7 mouse cellular contexts compared by ENCODE assay signal in genomic region chr8:61759327-61760189, GRCm38 (mm10).
DNase-seq lines count a peak whose midpoint lies in the region; ATAC-seq and TF ChIP-seq lines count a peak whose summit lies in the region.

No protein-coding gene starts in this region.

- TF ChIP-seq CTCF in heart, postnatal 0 days (IDR thresholded peaks at IDR 0.05; ENCODE audit: low read depth), result no peak

- H3K27me3 ChIP-seq in embryonic facial prominence, embryonic 14.5 days (replicated peaks; ENCODE audit: control insufficient read depth, insufficient read depth, low read length), result no peaks in the 10 kb centered on the region
- H3K27me3 ChIP-seq in heart, postnatal 0 days (ENCODE audit: control insufficient read depth, insufficient read depth, low read length), result no peaks in the 10 kb centered on the region
- no peaks in the 10 kb centered on the region for H3K27me3 ChIP-seq in limb, embryonic 12.5 days
- no peaks in the 10 kb centered on the region for H3K27me3 ChIP-seq in myocyte (ENCODE audit: control insufficient read depth, insufficient read depth, insufficient read length)

- H3ac ChIP-seq in myocyte (ENCODE audit: control insufficient read depth, insufficient read length), result no peak overlapping the region

- H3K4me1 ChIP-seq in embryonic facial prominence, embryonic 14.5 days (ENCODE audit: control insufficient read depth, insufficient read depth, low read length), result peaks cover 34% of the 10 kb centered on the region
- peaks cover 50% of the 10 kb centered on the region for H3K4me1 ChIP-seq in heart, postnatal 0 days (ENCODE audit: control insufficient read depth, insufficient read depth)
- H3K4me1 ChIP-seq in limb, embryonic 12.5 days (replicated peaks), result peaks cover 33% of the 10 kb centered on the region

- H3K27ac ChIP-seq in embryonic facial prominence, embryonic 14.5 days (replicated peaks; ENCODE audit: low read depth, low read length), result peak overlapping the region; percentile 94
- H3K27ac ChIP-seq in heart, postnatal 0 days (ENCODE audit: low read depth), result peak overlapping the region; percentile 61
- H3K27ac ChIP-seq in limb, embryonic 12.5 days, result peak overlapping the region; percentile 91

- H3K9me3 ChIP-seq in embryonic facial prominence, embryonic 14.5 days (ENCODE audit: control insufficient read depth, low read length), result no peaks in the 10 kb centered on the region
- no peaks in the 10 kb centered on the region for H3K9me3 ChIP-seq in heart, postnatal 0 days (replicated peaks; ENCODE audit: control insufficient read depth, low read length)
- no peaks in the 10 kb centered on the region for H3K9me3 ChIP-seq in limb, embryonic 12.5 days

- H3K4me2 ChIP-seq in embryonic facial prominence, embryonic 14.5 days (ENCODE audit: low read depth, low read length), result peak overlapping the region; percentile 59
- H3K4me2 ChIP-seq in heart, postnatal 0 days (ENCODE audit: low read depth, low read length), result peak overlapping the region; percentile 72
- peak overlapping the region; percentile 67 for H3K4me2 ChIP-seq in limb, embryonic 12.5 days
- peak overlapping the region; percentile 92 for H3K4me2 ChIP-seq in myocyte (ENCODE audit: low read depth)

- peak overlapping the region; percentile 78 for H3K9ac ChIP-seq in embryonic facial prominence, embryonic 14.5 days (ENCODE audit: low read depth, low read length)
- H3K9ac ChIP-seq in heart, postnatal 0 days (replicated peaks; ENCODE audit: low read depth, low read length), result peak overlapping the region; percentile 61
- peak overlapping the region; percentile 89 for H3K9ac ChIP-seq in limb, embryonic 12.5 days (replicated peaks)

- under 1% methylated on average over 40 of the region's 44 CpGs for WGBS in embryonic facial prominence, embryonic 14.5 days
- WGBS in heart, postnatal 0 days, result 3% methylated on average over 44 of the region's 44 CpGs
- WGBS in limb, embryonic 12.5 days, result under 1% methylated on average over 44 of the region's 44 CpGs

- peaks cover 11% of the 10 kb centered on the region; the same call in 1 of the 2 replicates for H3K36me3 ChIP-seq in embryonic facial prominence, embryonic 14.5 days (ENCODE audit: control insufficient read depth, insufficient read depth, low read length)
- H3K36me3 ChIP-seq in heart, postnatal 0 days (replicated peaks; ENCODE audit: control insufficient read depth, insufficient read depth, low read length), result peaks cover 7% of the 10 kb centered on the region
- H3K36me3 ChIP-seq in limb, embryonic 12.5 days, result peaks cover 4% of the 10 kb centered on the region; the same call in 1 of the 2 replicates
- H3K36me3 ChIP-seq in myocyte (ENCODE audit: control insufficient read depth, insufficient read depth), result no peaks in the 10 kb centered on the region

- peak; percentile 55 for TF ChIP-seq POLR2A in myocyte (IDR thresholded peaks at IDR 0.05; ENCODE audit: insufficient read length, low read depth)

- ATAC-seq in embryonic facial prominence, embryonic 14.5 days (ENCODE audit: low read depth), result peak; percentile 87
- peak; percentile 71 for ATAC-seq in heart, postnatal 0 days (ENCODE audit: insufficient read depth, low read depth)
- ATAC-seq in limb, embryonic 12.5 days (ENCODE audit: insufficient number of reproducible peaks, insufficient read depth, low FRiP score, low TSS enrichment, low read depth), result peak; percentile 63
- no peak for ATAC-seq in CD4-positive, CD25-positive, alpha-beta regulatory T cell, adult 4 months

- peak; percentile 21 for DNase-seq in thymus, postnatal 4 days
- no peak for DNase-seq in thymus, postnatal 36 days
- DNase-seq in embryonic facial prominence, embryonic 14.5 days (ENCODE audit: low spot score), result peak; percentile 73
- DNase-seq in heart, postnatal 0 days (ENCODE audit: low spot score), result peak; percentile 40

- H3K4me3 ChIP-seq in embryonic facial prominence, embryonic 14.5 days (ENCODE audit: low read depth, low read length), result peak overlapping the region; percentile 68
- H3K4me3 ChIP-seq in heart, postnatal 0 days (ENCODE audit: low read depth, low read length), result peak overlapping the region; percentile 57
- H3K4me3 ChIP-seq in limb, embryonic 12.5 days (replicated peaks), result peak overlapping the region; percentile 71
- peak overlapping the region; percentile 30 for H3K4me3 ChIP-seq in myocyte

- H3K79me2 ChIP-seq in myocyte (ENCODE audit: control insufficient read depth, insufficient read depth), result no peaks in the 10 kb centered on the region

- TF ChIP-seq EP300 in heart, postnatal 0 days (IDR thresholded peaks at IDR 0.05; ENCODE audit: low read depth), result no peak

TF ChIP-seq in myocyte, 11 proteins besides CTCF, POLR2A, EP300 and RAD21:
- TF ChIP-seq CEBPB (IDR thresholded peaks at IDR 0.05; ENCODE audit: insufficient read depth, poor library complexity, severe bottlenecking), result no peak
- no peak for TF ChIP-seq MAX (IDR thresholded peaks at IDR 0.05; ENCODE audit: low read depth)
- TF ChIP-seq SRF (IDR thresholded peaks at IDR 0.05; ENCODE audit: control insufficient read depth, insufficient read length, low read depth), result no peak
- peak; percentile 29 for TF ChIP-seq POLR2AphosphoS2 (IDR thresholded peaks at IDR 0.05; ENCODE audit: insufficient read length, low read depth)
- TF ChIP-seq TCF12 (IDR thresholded peaks at IDR 0.05; ENCODE audit: insufficient read depth, poor library complexity, severe bottlenecking), result no peak
- TF ChIP-seq REST (IDR thresholded peaks at IDR 0.05; ENCODE audit: insufficient read depth, insufficient read length), result peak; percentile 19
- TF ChIP-seq MYOG (IDR thresholded peaks at IDR 0.05; ENCODE audit: control insufficient read depth in 1 of 3, insufficient read depth in 1 of 3, insufficient read length in 2 of 3, low read depth in 2 of 3), result peak; percentile 22 to 70 (median 68)
- TF ChIP-seq USF1 (IDR thresholded peaks at IDR 0.05; ENCODE audit: low read depth), result no peak
- peak in 2 of 3 experiments; percentile 51 to 69 for TF ChIP-seq MYOD1 (IDR thresholded peaks at IDR 0.05; ENCODE audit: control insufficient read depth in 1 of 3, insufficient read length in 2 of 3, low read depth in 2 of 3)
- TF ChIP-seq E2F4 (IDR thresholded peaks at IDR 0.05; ENCODE audit: insufficient read depth), result no peak

Comparison
In these comparisons a context has a peak if more than half of its experiments do, and no peak if none do; other contexts are left out.
1. DNase-seq: peak in thymus, postnatal 4 days (single experiment), embryonic facial prominence, embryonic 14.5 days (single experiment) and heart, postnatal 0 days (single experiment); none in thymus, postnatal 36 days (0 of 2).
2. Peak in every context shown above with its lines, with median percentiles within 50 percentile points of each other: H3K27ac ChIP-seq, H3K4me2 ChIP-seq, H3K4me3 ChIP-seq and H3K9ac ChIP-seq.